Mouse (Mus musculus) CH12.LX (cell line): ENCODE data around the gene Fgfr2. TPM values are rescaled to one million over a fixed set of nuclear protein-coding genes. Genes with fewer than 3 reads are reported as not detected.

Experiments
- DNase-seq: peaks from one replicate; pipeline ENCODE4 v3.0.0-alpha.2; 2013; ENCODE audit errors: extremely low read depth
- H3K27ac ChIP-seq: 2 replicates; pipeline ENCODE4 v1.5.1; 2012; ENCODE audit warnings: low read depth, mild to moderate bottlenecking, control low read depth, moderate library complexity; ENCODE audit not compliant: insufficient read depth
- H3K27me3 ChIP-seq: replicated peaks from 2 replicates; pipeline ENCODE3; 2012; ENCODE audit warnings: inconsistent platforms
- H3K36me3 ChIP-seq, 2 experiments: replicated peaks in 1 of 2; 2 replicates each; pipeline versions ENCODE3 to v1.6.1; 2012; ENCODE audit warnings: inconsistent platforms in 1 of 2, low read length in 1 of 2, mild to moderate bottlenecking in 1 of 2, mixed read lengths in 1 of 2, moderate library complexity in 1 of 2; ENCODE audit not compliant: control insufficient read depth in 1 of 2, insufficient read depth in 1 of 2
- H3K4me1 ChIP-seq, 2 experiments: 2 replicates each; pipeline ENCODE4 v1.6.1; 2012; ENCODE audit warnings: inconsistent platforms in 1 of 2, moderate library complexity in 1 of 2; ENCODE audit not compliant: insufficient read depth in 2 of 2, control insufficient read depth in 1 of 2
- H3K4me2 ChIP-seq: 2 replicates; pipeline ENCODE4 v1.6.1; 2012; ENCODE audit warnings: low read depth, mild to moderate bottlenecking, control low read depth; ENCODE audit not compliant: poor library complexity, insufficient read depth, severe bottlenecking
- H3K4me3 ChIP-seq, 3 experiments: fragments of 150-350 bp in 1 of 3; sonication (generic) in 1 of 3; replicated peaks in 1 of 3; 2 replicates each; pipeline versions ENCODE3 to v1.5.1; 2011 to 2012; ENCODE audit warnings: low read depth in 2 of 3, low read length in 2 of 3, mild to moderate bottlenecking in 2 of 3, moderate library complexity in 2 of 3, control low read depth in 1 of 3, improper control_type of control experiment in 1 of 3, inconsistent platforms in 1 of 3, mixed read lengths in 1 of 3; ENCODE audit not compliant: poor library complexity in 1 of 3
- H3K79me2 ChIP-seq: replicated peaks from 2 replicates; pipeline ENCODE4 v1.6.1; 2012; ENCODE audit warnings: mild to moderate bottlenecking, moderate library complexity; ENCODE audit not compliant: control insufficient read depth, poor library complexity, insufficient read depth, severe bottlenecking; ENCODE audit errors: extremely low read depth
- H3K9ac ChIP-seq: 2 replicates; pipeline ENCODE4 v1.6.1; 2012; ENCODE audit warnings: low read depth, mild to moderate bottlenecking, control low read depth, moderate library complexity; ENCODE audit not compliant: insufficient read depth
- H3K9me3 ChIP-seq: replicated peaks from 2 replicates; pipeline ENCODE3; 2012; ENCODE audit warnings: low read length, inconsistent platforms, mixed read lengths
- BHLHE40 ChIP-seq: IDR thresholded peaks from 2 replicates; pipeline ENCODE4 v1.6.1; 2011; ENCODE audit warnings: mild to moderate bottlenecking, low read depth, low read length, improper control_type of control experiment
- CHD2 ChIP-seq: IDR thresholded peaks from 2 replicates; pipeline ENCODE4 v1.6.1; 2011; ENCODE audit warnings: low read length, improper control_type of control experiment
- CTCF ChIP-seq, 2 experiments: IDR thresholded peaks in 1 of 2; conservative IDR thresholded peaks in 1 of 2; 2 replicates each; pipeline ENCODE4 v1.5.1; 2011 to 2012; ENCODE audit warnings: low read depth in 2 of 2, low read length in 2 of 2, improper control_type of control experiment in 1 of 2, inconsistent platforms in 1 of 2, mild to moderate bottlenecking in 1 of 2, moderate library complexity in 1 of 2
- E2F4 ChIP-seq: IDR thresholded peaks from 2 replicates; pipeline ENCODE4 v1.6.1; 2011; ENCODE audit warnings: low read depth, low read length, improper control_type of control experiment; ENCODE audit not compliant: insufficient replicate concordance
- ELF1 ChIP-seq: IDR thresholded peaks from 2 replicates; pipeline ENCODE4 v1.6.1; 2014; ENCODE audit warnings: low read depth, mild to moderate bottlenecking, inconsistent platforms, low read length, improper control_type of control experiment
- HCFC1 ChIP-seq: IDR thresholded peaks from 2 replicates; pipeline ENCODE4 v1.6.1; 2012; ENCODE audit warnings: low read depth, mild to moderate bottlenecking, inconsistent platforms, low read length, improper control_type of control experiment
- IRF4 ChIP-seq: IDR thresholded peaks from 2 replicates; pipeline ENCODE4 v1.6.1; 2014; ENCODE audit warnings: low read depth, mild to moderate bottlenecking, inconsistent platforms, low read length, improper control_type of control experiment
- JUN ChIP-seq: IDR thresholded peaks from 2 replicates; pipeline ENCODE4 v1.6.1; 2011; ENCODE audit warnings: low read depth, mild to moderate bottlenecking, low read length, improper control_type of control experiment, moderate library complexity; ENCODE audit not compliant: insufficient read depth
- JUND ChIP-seq: conservative IDR thresholded peaks from 2 replicates; pipeline ENCODE4 v1.6.1; 2011; ENCODE audit warnings: low read depth, low read length, improper control_type of control experiment
- MAFK ChIP-seq: IDR thresholded peaks from 2 replicates; pipeline ENCODE4 v1.6.1; 2011; ENCODE audit warnings: low read length, improper control_type of control experiment; ENCODE audit not compliant: insufficient replicate concordance
- MAX ChIP-seq: IDR thresholded peaks from 2 replicates; pipeline ENCODE4 v1.6.1; 2011; ENCODE audit warnings: low read length, improper control_type of control experiment
- MAZ ChIP-seq: IDR thresholded peaks from 2 replicates; pipeline ENCODE4 v1.6.1; 2012; ENCODE audit warnings: low read depth, mild to moderate bottlenecking, inconsistent platforms, low read length, improper control_type of control experiment, moderate library complexity
- MYC ChIP-seq: IDR thresholded peaks from 2 replicates; pipeline ENCODE4 v1.6.1; 2011; ENCODE audit warnings: low read depth, mild to moderate bottlenecking, improper control_type of control experiment, low read length
- NELFE ChIP-seq: IDR thresholded peaks from 2 replicates; pipeline ENCODE4 v1.6.1; 2011; ENCODE audit warnings: low read depth, low read length, improper control_type of control experiment
- NRF1 ChIP-seq: IDR thresholded peaks from 2 replicates; pipeline ENCODE4 v1.6.1; 2014; ENCODE audit warnings: low read depth, mild to moderate bottlenecking, inconsistent platforms, low read length, improper control_type of control experiment, moderate library complexity
- POLR2A ChIP-seq: IDR thresholded peaks from 2 replicates; pipeline ENCODE4 v1.6.1; 2011; ENCODE audit warnings: low read depth, mild to moderate bottlenecking, improper control_type of control experiment, low read length
- SIN3A ChIP-seq: IDR thresholded peaks from 2 replicates; pipeline ENCODE4 v1.6.1; 2012; ENCODE audit warnings: low read length, improper control_type of control experiment, inconsistent platforms
- SMC3 ChIP-seq: IDR thresholded peaks from 2 replicates; pipeline ENCODE4 v1.6.1; 2011; ENCODE audit warnings: low read depth, low read length, improper control_type of control experiment
- TBP ChIP-seq: conservative IDR thresholded peaks from 2 replicates; pipeline ENCODE4 v1.6.1; 2011; ENCODE audit warnings: low read depth, low read length, improper control_type of control experiment
- TCF12 ChIP-seq: IDR thresholded peaks from 2 replicates; pipeline ENCODE4 v1.6.1; 2014; ENCODE audit warnings: low read depth, mild to moderate bottlenecking, inconsistent platforms, low read length, improper control_type of control experiment
- UBTF ChIP-seq: IDR thresholded peaks from 2 replicates; pipeline ENCODE4 v1.6.1; 2012; ENCODE audit warnings: low read depth, mild to moderate bottlenecking, inconsistent platforms, low read length, improper control_type of control experiment, moderate library complexity
- USF2 ChIP-seq: conservative IDR thresholded peaks from 2 replicates; pipeline ENCODE4 v1.6.1; 2011; ENCODE audit warnings: low read depth, low read length, improper control_type of control experiment
- ZKSCAN1 ChIP-seq: IDR thresholded peaks from 2 replicates; pipeline ENCODE4 v1.6.1; 2012; ENCODE audit warnings: low read depth, inconsistent platforms, low read length, improper control_type of control experiment, borderline replicate concordance
- ZNF384 ChIP-seq: IDR thresholded peaks from 2 replicates; pipeline ENCODE4 v1.6.1; 2012; ENCODE audit warnings: low read depth, low read length, improper control_type of control experiment, inconsistent platforms
- dilution Hi-C: fragments of 300-500 bp; cut with MboI; formaldehyde crosslinking; loops from 2 replicates; pipeline ENCODE4 v1.14.3; 2020; ENCODE audit warnings: low sequenced_read_pairs; ENCODE audit not compliant: extremely low pct_unique_long_range_greater_than_20kb, extremely low pct_ligation_motif_present
- in situ Hi-C: fragments of 300-500 bp; cut with MboI; formaldehyde crosslinking; loops from 3 replicates; pipeline ENCODE4 v1.14.3; 2019; ENCODE audit warnings: low sequenced_read_pairs, low pct_ligation_motif_present, low pct_unique_long_range_greater_than_20kb, mixed read lengths
- polyA plus RNA-seq: library from polyadenylated mRNA; unstranded; fragments of >175 nt; gene quantifications from 2 replicates; pipeline ENCODE4 v1.2.1, GENCODE M21; 2012; ENCODE audit warnings: low read depth; ENCODE audit not compliant: insufficient read length
- total RNA-seq, 2 experiments: library from RNA; depleted of rRNA; stranded (reverse); fragments of 300-350 nt in 1 of 2; fragments of >200 nt in 1 of 2; gene quantifications; 2 replicates each; pipeline ENCODE4 v1.2.3; 2012 to 2014

Fgfr2 gene
- total and polyA plus RNA-seq, 3 experiments = not detected

GRCm38 (mm10) chr7:132574646-132575045 is 548.5 kb downstream of the Fgfr2 start:
- no peak for TF ChIP-seq ZKSCAN1
- TF ChIP-seq MAX = no peak
- no peak for TF ChIP-seq IRF4
- no peak for TF ChIP-seq POLR2A
- no peak for TF ChIP-seq JUND
- no peak for TF ChIP-seq USF2
- no peak for TF ChIP-seq SIN3A
- TF ChIP-seq E2F4 = no peak
- H3K79me2 ChIP-seq = peaks cover 36% of the 10 kb centered on the region
- no peak overlapping the region for H3K9ac ChIP-seq
- H3K9me3 ChIP-seq = no peaks in the 10 kb centered on the region
- H3K4me1 ChIP-seq = peaks cover 3 to 53% of the 10 kb centered on the region in 2 experiments; a peak in 3 of 4 replicates
- peaks cover 20% of the 10 kb centered on the region for H3K27me3 ChIP-seq
- dilution Hi-C loops (no loop called here), in situ Hi-C loops (no loop called here)
- H3K36me3 ChIP-seq = peaks cover 7 to 10% of the 10 kb centered on the region in 2 experiments
- no peak for DNase-seq
- H3K27ac ChIP-seq = no peak overlapping the region
- no peak overlapping the region for H3K4me2 ChIP-seq
- H3K4me3 ChIP-seq = no peak overlapping the region

- no peak overlapping the region for H3K4me2 ChIP-seq
- peaks cover 3 to 68% of the 10 kb centered on the region in 2 experiments; a peak in 3 of 4 replicates for H3K4me1 ChIP-seq
These were observed 549.9 kb downstream of the Fgfr2 start for GRCm38 (mm10) chr7:132573205-132573604.

GRCm38 (mm10) chr7:132572738-132573137 is 550.4 kb downstream of the Fgfr2 start:
- H3K4me1 ChIP-seq = peaks cover 3 to 68% of the 10 kb centered on the region in 2 experiments; a peak in 3 of 4 replicates
- H3K9me3 ChIP-seq = no peaks in the 10 kb centered on the region
- DNase-seq = no peak
- H3K4me3 ChIP-seq = no peak overlapping the region
- in situ Hi-C loops = no loop called here
- H3K27ac ChIP-seq = no peak overlapping the region
- no peak for TF ChIP-seq JUN
- TF ChIP-seq E2F4 = no peak
- no peak for TF ChIP-seq CHD2
- TF ChIP-seq TBP = no peak
- no peak for TF ChIP-seq MAX
- no peak for TF ChIP-seq ZNF384
- TF ChIP-seq MAFK = no peak
- TF ChIP-seq UBTF = no peak
- no peak for TF ChIP-seq MAZ
- no peak for TF ChIP-seq ELF1
- TF ChIP-seq SMC3 = no peak
- H3K9ac ChIP-seq = no peak overlapping the region
- dilution Hi-C loops = no loop called here
- H3K4me2 ChIP-seq = no peak overlapping the region
- peaks cover 21 to 27% of the 10 kb centered on the region in 2 experiments for H3K36me3 ChIP-seq
- peaks cover 8% of the 10 kb centered on the region for H3K27me3 ChIP-seq
- peaks cover 37% of the 10 kb centered on the region for H3K79me2 ChIP-seq

More at GRCm38 (mm10) chr7:132573205-132573604, 549.9 kb downstream of the Fgfr2 start:
- dilution Hi-C loops (no loop called here), in situ Hi-C loops (no loop called here)
- Histone ChIP-seq H3K36me3 (peaks cover 17 to 22% of the 10 kb centered on the region in 2 experiments), H3K79me2 (peaks cover 37% of the 10 kb centered on the region), H3K9ac (no peak overlapping the region), H3K27ac (no peak overlapping the region), H3K4me3 (no peak overlapping the region), H3K27me3 (peaks cover 13% of the 10 kb centered on the region), H3K9me3 (no peaks in the 10 kb centered on the region)
- TF ChIP-seq CTCF (conservative IDR thresholded peaks at IDR 0.05 in 1 of 2, IDR thresholded peaks at IDR 0.05 in 1 of 2; ENCODE audit: low read depth in 2 of 2, low read length in 2 of 2) (no peak), TCF12 (no peak), SIN3A (no peak), TBP (no peak), HCFC1 (no peak), ZKSCAN1 (no peak), POLR2A (no peak), MYC (no peak), NRF1 (no peak), NELFE (no peak), BHLHE40 (no peak)
- no peak for DNase-seq
